Mouse (Mus musculus) fibroblast of lung, adult 2 months (primary cell): Measurements from ENCODE around the gene Ghdc.

Experiments used
- DNase-seq: peaks from one replicate; pipeline ENCODE4 v3.0.0-alpha.2; 2011; ENCODE audit warnings: low read depth

Ghdc gene

GRCm38 (mm10) chr11:100718462-100718861 is 52.3 kb downstream of the Ghdc start:
- DNase-seq = no peak

- no peak for DNase-seq
Measured at GRCm38 (mm10) chr11:100716649-100717048, 54.1 kb downstream of the Ghdc start.
